Mouse (Mus musculus) heart, adult 2 months (tissue): ENCODE measurements around the gene Capn11. TPM values are rescaled to one million over a fixed set of nuclear protein-coding genes. Genes with fewer than 3 reads are reported as not detected.
"Not testable (repeated sequence)": the region's sequence is repeated elsewhere in the genome, so short reads cannot be mapped to it uniquely, and the experiment has no call there.

Experiments
- DNase-seq, 2 experiments: peaks; one replicate each; pipeline ENCODE4 v3.0.0; 2021
- H3K27ac ChIP-seq: fragments of 200-600 bp; 2 replicates; pipeline ENCODE4 v1.8.1; 2022
- H3K27me3 ChIP-seq: fragments of 200-500 bp; 2 replicates; pipeline ENCODE4 v1.6.1; 2012; ENCODE audit warnings: mild to moderate bottlenecking, low read length, inconsistent platforms, mixed read lengths; ENCODE audit not compliant: control insufficient read depth, insufficient read depth
- H3K36me3 ChIP-seq: fragments of 200-500 bp; 2 replicates; pipeline ENCODE4 v1.6.1; 2012; ENCODE audit warnings: low read length, inconsistent platforms; ENCODE audit not compliant: control insufficient read depth, insufficient read depth
- H3K4me1 ChIP-seq: fragments of 200-500 bp; 2 replicates; pipeline ENCODE4 v1.6.1; 2011; ENCODE audit warnings: low read length; ENCODE audit not compliant: control insufficient read depth, insufficient read depth
- H3K4me3 ChIP-seq: fragments of 200-600 bp; 2 replicates; pipeline ENCODE4 v1.8.1; 2022
- H3K79me2 ChIP-seq: fragments of 200-500 bp; replicated peaks from 2 replicates; pipeline ENCODE4 v1.6.1; 2012; ENCODE audit warnings: mild to moderate bottlenecking, inconsistent platforms, low read length, moderate library complexity, mixed read lengths; ENCODE audit not compliant: control insufficient read depth, insufficient read depth
- H3K9ac ChIP-seq: fragments of 200-500 bp; 2 replicates; pipeline ENCODE4 v1.6.1; 2012; ENCODE audit warnings: low read depth, mild to moderate bottlenecking, control low read depth, inconsistent platforms, low read length, mixed read lengths
- CTCF ChIP-seq: fragments of 200-600 bp; IDR thresholded peaks from 2 replicates; pipeline ENCODE4 v1.8.1; 2022; ENCODE audit warnings: antibody characterized with exemption, mild to moderate bottlenecking, moderate library complexity
- EP300 ChIP-seq: fragments of 200-500 bp; IDR thresholded peaks from 2 replicates; pipeline ENCODE4 v1.6.1; 2011; ENCODE audit warnings: low read depth, low read length, control low read depth; ENCODE audit not compliant: insufficient read depth
- POLR2A ChIP-seq: fragments of 200-500 bp; IDR thresholded peaks from 2 replicates; pipeline ENCODE4 v1.6.1; 2011; ENCODE audit warnings: mild to moderate bottlenecking, low read depth, low read length, control low read depth; ENCODE audit not compliant: insufficient read depth
- WGBS: fragments of 180-500 bp; shearing (Covaris S2); methylation state at CpG from one replicate; pipeline ENCODE4 v1.1.7; 2018; 5-methylcytosine and 5-hydroxymethylcytosine counted together
- intact Hi-C: fragments of 180-260 bp; cut with DNase I; formaldehyde crosslinking; loops from one replicate; pipeline ENCODE4 v1.15.1; 2025
- polyA plus RNA-seq: library from polyadenylated mRNA; depleted of rRNA; stranded (reverse); fragments of >200 nt; gene quantifications from 2 replicates; pipeline ENCODE4 v1.2.3, GENCODE M21; 2012
- total RNA-seq, 2 experiments: library from RNA; stranded (reverse); gene quantifications; 2 replicates each; pipeline ENCODE4 v1.2.3; 2021

Gene Capn11
- total and polyA plus RNA-seq, 3 experiments: 0.59 TPM; not detected in 2

DNA sequence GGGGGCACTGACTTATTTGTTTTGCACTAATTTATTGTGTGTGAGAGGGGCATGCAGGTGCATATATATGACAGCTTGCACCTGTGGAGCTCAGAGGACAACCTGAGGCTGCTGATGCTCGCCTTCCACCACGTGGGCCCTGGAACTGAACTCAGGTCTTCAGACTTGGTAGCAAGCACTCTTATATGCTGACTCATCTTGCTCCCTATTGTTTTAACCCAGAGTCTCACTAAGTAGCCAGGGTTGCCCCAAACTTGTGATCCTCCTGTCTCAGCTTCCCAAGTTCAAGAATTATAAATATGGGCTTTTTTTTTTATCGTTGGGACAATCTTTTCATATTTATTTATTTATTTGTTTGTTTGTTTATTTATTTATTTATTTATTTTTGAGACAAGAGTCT lies 28.1 kb downstream of the Capn11 start:
- 75% methylated on average over 3 of the region's 3 CpGs for WGBS
- peaks cover 9% of the 10 kb centered on the region for H3K4me1 ChIP-seq
- intact Hi-C loops: no loop called here

DNA sequence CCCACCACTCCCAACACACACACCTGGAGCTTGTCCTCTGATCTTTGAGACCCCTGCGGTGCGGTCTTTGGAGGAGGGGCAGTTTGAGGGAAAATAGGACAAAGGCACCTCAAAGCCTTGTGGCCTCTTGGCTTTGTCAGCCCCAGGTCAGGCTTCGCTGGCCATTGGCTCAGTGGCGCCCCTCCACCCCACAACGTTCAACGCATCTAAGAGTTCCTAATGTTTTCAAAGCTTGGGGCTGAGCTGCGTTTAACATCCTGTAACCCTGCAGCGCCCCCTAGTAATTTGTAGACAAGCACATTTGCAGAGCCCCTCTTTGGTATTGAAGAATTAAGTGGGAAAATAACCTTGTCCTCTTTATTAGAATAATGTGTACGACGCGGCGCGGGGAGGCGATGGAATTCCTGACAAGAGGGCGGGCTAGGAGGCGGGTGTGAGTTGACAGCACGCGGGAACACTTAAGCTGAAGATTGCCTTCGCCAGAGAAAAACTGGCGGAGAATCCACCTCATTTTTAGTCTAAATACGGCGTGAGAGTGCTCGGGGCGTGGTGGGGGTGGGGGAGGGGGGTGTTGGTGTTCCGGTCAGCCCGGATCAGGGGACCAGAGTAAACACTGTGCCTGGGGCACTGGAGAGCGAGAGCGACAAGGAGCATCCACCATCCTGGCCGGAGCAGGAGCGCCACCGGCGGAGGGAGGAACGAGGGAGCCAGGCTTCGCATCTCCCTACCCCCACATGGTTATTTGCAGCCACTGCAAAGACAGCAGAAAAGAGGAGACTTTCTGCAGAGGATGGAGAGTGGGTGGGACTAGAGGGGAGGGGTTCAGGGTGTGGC lies 29.0 kb downstream of the Capn11 start:
- H3K4me1 ChIP-seq: peaks cover 9% of the 10 kb centered on the region
- peak overlapping the region; percentile 70 for H3K9ac ChIP-seq
- H3K27me3 ChIP-seq: no peaks in the 10 kb centered on the region
- intact Hi-C loops: loop anchor here (1.0 kb wide), 1 partner anchor 49 kb away; no protein-coding TSS in a partner anchor
- DNase-seq: peak; percentile 65 to 67
- peak overlapping the region; percentile 38 for H3K4me3 ChIP-seq
- no peaks in the 10 kb centered on the region for H3K36me3 ChIP-seq
- H3K27ac ChIP-seq: peak overlapping the region; percentile 65
- TF ChIP-seq CTCF (peak; percentile 74), EP300 (no peak), POLR2A (no peak)
- 4% methylated on average over 34 of the region's 34 CpGs for WGBS
- no peaks in the 10 kb centered on the region for H3K79me2 ChIP-seq

More for the DNA sequence above, 28.1 kb downstream of the Capn11 start:
- Histone ChIP-seq H3K9ac (no peak overlapping the region), H3K4me3 (no peak overlapping the region), H3K79me2 (no peaks in the 10 kb centered on the region), H3K27ac (no peak overlapping the region), H3K27me3 (no peaks in the 10 kb centered on the region), H3K36me3 (no peaks in the 10 kb centered on the region)
- TF ChIP-seq POLR2A (no peak), CTCF (no peak), EP300 (no peak)
- no peak for DNase-seq

DNA sequence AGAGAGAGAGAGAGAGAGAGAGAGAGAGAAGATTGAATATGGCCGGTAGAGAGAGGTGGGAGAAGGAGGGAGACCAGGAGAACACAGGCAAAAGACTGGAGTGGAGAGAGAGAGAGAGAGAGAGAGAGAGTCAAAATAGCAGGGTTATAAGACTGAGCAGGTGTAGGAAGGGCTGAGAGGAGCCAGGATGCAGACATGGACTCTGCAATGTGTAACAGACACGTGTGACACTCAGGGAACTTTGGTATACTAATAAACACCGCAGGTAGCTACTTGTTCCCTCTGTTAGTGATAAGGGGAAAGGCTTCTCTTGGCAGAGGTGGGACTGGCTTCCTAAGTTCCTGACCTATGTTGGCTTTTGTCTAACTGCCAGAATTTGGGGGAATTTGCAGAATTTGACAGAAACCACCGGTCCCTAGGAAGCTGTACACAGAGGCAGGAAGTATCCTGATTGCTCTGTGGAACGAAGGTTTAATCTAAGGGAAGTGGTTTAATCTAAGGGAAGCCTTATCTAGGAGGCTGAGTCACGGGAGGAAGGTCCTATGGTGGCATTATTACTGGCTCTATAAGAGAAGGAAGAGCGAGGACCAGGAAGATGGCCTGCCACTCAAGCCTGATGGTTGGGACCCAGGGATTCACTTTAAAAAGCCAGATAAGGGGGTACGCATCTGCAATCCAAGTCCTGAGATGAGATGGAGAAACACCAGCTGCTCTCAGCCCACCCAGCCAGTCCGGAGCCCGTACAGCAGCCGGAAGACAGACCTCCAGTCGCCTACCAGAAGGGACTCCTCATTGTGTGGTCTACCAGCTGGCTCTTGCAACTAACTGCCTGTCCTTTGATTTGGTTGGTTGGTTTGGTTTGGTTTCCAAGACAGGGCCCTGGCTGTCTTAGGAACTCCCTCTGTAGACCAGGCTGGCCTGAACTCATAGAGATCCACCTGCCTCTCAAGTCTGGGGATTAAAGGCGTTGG lies 30.0 kb downstream of the Capn11 start:
- Histone ChIP-seq H3K79me2 (no peaks in the 10 kb centered on the region), H3K27me3 (no peaks in the 10 kb centered on the region), H3K36me3 (no peaks in the 10 kb centered on the region), H3K9ac (peak overlapping the region; percentile 30; the same call in 1 of the 2 replicates), H3K27ac (peak overlapping the region; percentile 65), H3K4me3 (no peak overlapping the region; the same call in 1 of the 2 replicates), H3K4me1 (peaks cover 9% of the 10 kb centered on the region)
- no peak for TF ChIP-seq EP300
- no peak for TF ChIP-seq POLR2A
- TF ChIP-seq CTCF: no peak
- WGBS: 31% methylated on average over 13 of the region's 13 CpGs
- no peak for DNase-seq
- intact Hi-C loops: loop anchor here (1.0 kb wide), 1 partner anchor 48 kb away; no protein-coding TSS in a partner anchor

DNA sequence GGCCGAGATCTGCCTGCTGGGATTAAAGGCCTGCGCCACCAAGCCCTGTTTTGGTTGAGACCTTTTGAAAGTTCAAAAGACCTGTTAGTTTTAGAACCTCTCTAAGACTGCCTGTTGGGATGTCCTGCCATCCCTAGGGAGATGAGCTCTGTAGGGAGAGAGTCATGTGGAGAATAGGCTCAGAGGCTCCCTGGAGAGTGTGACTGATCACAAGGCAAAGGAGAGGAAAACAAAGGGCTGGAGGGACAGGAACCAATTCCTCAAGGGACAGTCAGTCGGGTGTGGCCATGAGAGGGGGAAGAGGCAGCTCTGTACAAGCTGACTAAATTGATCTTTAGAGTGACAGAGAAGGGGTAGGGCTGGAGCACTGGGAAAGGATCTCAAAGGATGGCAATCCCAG lies 31.0 kb downstream of the Capn11 start:
- TF ChIP-seq POLR2A (no peak), CTCF (no peak), EP300 (no peak)
- Histone ChIP-seq H3K27me3 (no peaks in the 10 kb centered on the region), H3K4me1 (peaks cover 9% of the 10 kb centered on the region), H3K79me2 (no peaks in the 10 kb centered on the region), H3K4me3 (no peak overlapping the region), H3K36me3 (no peaks in the 10 kb centered on the region), H3K27ac (no peak overlapping the region; the same call in 1 of the 2 replicates), H3K9ac (no peak overlapping the region)
- intact Hi-C loops: no loop called here
- no peak for DNase-seq
- 55% methylated on average over 3 of the region's 3 CpGs for WGBS

DNA sequence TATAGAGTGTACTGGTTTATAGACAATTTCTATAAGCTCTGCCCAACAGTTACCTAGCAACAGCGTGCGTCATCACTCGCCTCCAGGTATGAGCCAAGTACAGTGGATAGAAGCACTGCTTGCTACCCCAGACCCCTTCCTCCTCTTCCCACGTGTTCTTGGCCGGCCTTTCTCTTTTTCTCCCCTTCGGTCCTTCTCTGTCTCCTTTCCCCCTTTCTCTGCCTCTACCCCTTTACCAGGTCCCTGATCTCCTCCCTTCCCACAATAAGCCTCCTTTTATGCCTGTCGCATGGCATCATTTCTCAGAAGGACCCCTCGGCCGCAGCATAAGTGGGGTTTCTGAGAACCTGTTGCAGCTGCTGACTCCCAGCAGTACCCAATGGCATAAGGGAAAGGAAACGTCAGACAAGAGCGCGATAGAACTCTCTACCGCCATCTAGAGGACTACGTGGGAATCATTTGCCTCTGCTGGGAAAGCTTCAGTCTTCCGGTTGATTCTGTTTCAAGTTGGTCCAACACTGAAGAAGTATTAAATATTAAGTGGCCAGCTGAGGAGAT lies 32.5 kb downstream of the Capn11 start:
- intact Hi-C loops: no loop called here
- Histone ChIP-seq H3K79me2 (no peaks in the 10 kb centered on the region), H3K27ac (no peak overlapping the region), H3K27me3 (no peaks in the 10 kb centered on the region), H3K4me3 (no peak overlapping the region), H3K9ac (peak overlapping the region; percentile 58), H3K4me1 (peaks cover 9% of the 10 kb centered on the region), H3K36me3 (no peaks in the 10 kb centered on the region)
- no peak for TF ChIP-seq POLR2A
- TF ChIP-seq EP300: peak; percentile 84; the same call in 1 of the 2 replicates
- peak; percentile 97; the same call in 1 of the 2 replicates for TF ChIP-seq CTCF
- peak; percentile 49 to 70 for DNase-seq
- 23% methylated on average over 15 of the region's 15 CpGs for WGBS

DNA sequence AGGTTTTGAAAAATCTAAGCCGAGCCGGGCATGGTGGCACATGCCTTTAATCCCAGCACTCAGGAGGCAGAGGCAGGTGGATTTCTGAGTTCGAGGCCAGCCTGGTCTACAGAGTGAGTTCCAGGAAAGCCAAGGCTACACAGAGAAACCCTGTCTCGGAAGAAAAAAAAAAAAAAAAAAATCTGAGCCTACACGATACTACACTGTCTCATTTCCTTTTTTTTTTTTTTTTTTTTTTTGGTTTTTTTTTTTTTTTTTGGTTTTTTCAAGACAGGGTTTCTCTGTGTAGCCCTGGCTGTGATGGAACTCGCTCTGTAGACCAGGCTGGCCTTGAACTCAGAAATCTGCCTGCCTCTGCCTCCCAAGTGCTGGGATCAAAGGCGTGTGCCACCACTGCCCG lies 35.7 kb downstream of the Capn11 start:
- 87% methylated on average over 8 of the region's 8 CpGs for WGBS
- H3K79me2 ChIP-seq, DNase-seq, H3K9ac ChIP-seq, H3K27me3 ChIP-seq, H3K4me1 ChIP-seq, H3K36me3 ChIP-seq, intact Hi-C loops, H3K27ac ChIP-seq, H3K4me3 ChIP-seq: not testable (repeated sequence)
